Mouse (Mus musculus) cerebellum, adult 2 months (tissue): ENCODE measurements around the gene Rps6ka5.

Source experiments
- CTCF ChIP-seq: fragments of 200-500 bp; IDR thresholded peaks from 2 replicates; pipeline ENCODE4 v1.5.1; 2011; ENCODE audit warnings: low read depth, mild to moderate bottlenecking, control low read depth, low read length, moderate library complexity, borderline replicate concordance; ENCODE audit not compliant: insufficient read depth
- POLR2A ChIP-seq: fragments of 200-500 bp; IDR thresholded peaks from 2 replicates; pipeline ENCODE4 v1.6.1; 2011; ENCODE audit warnings: low read length, control low read depth, borderline replicate concordance; ENCODE audit not compliant: insufficient read depth

- TF ChIP-seq POLR2A (no peak), CTCF (no peak)
These were observed 45.6 kb upstream of the Rps6ka5 start for GRCm38 (mm10) chr12:100772230-100772984.
